Mouse (Mus musculus): ENCODE results near the gene Sdc1.
A peak's percentile ranks its signal among the peaks of the same experiment; 100 is the strongest.

Sdc1 gene

GRCm38 (mm10) chr12:8829032-8829660 is 58.0 kb downstream of the Sdc1 start:
- no peak for DNase-seq

DNA sequence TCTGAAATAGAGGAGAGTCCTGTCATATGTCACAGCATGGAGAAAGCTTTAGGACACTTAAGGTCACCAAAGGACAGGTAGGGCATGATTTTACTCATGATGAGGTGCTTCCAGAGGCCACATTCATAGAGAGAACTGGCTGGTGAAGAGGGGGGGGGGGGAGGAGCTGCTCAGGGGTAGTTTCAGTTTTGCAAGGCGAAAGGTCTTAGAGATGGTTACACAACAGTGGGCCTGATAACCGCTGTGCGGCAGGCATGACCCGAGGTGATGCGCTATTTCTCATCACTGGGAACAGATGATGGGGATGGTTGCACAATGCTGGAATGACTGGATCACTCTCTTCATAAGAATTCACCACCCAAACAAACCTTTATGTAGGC is 58.5 kb downstream of the Sdc1 start:
- no peak for DNase-seq

- no peak for DNase-seq
Measured at GRCm38 (mm10) chr12:8830967-8831635, 60.0 kb downstream of the Sdc1 start.

DNA sequence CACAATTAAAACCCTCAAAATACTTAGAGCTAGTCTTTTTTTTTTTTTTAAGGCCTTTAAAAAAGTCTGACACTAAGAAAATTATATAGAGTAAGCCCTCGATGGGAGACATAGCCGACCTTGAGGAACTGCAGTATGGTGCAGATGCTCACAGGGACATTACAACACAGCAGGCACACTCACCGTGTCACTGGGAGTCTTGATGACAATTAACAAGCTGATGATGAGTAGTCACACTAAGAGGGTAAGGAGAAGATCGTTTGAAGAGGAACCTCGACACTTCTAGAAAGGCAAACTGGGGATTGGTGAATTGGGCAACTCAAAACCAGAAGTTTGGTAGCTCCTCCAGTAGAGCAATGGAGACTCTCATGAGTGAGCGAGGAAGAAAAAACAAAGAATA is 60.6 kb downstream of the Sdc1 start:
- no peak for DNase-seq

DNA sequence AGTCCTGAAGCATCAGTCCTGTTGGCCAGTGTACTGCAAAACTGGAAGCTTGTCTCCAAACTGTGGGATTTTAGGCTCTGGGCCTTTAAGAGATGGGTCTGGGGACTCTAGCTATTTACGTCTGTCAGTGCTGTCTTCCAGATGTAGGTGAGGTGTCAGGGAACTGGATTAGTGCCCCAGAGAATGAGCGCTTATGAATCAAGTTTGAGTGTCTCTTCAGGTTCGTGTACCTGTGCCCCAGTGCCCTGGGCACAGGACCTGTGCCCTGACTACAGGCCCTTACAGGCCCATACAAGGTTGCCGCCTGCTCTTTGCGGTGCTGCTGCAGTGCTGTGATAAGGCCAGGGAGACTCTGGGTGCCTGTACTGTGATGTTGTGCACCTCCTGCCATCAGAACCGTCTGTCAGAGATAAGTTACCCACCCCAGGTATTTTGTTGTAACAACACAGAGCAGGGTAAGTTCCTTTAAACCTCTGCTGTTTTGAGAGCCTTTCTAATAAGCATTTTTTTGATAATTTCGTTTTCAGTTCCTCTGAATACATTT is 69.7 kb downstream of the Sdc1 start:
- DNase-seq: no peak

DNA sequence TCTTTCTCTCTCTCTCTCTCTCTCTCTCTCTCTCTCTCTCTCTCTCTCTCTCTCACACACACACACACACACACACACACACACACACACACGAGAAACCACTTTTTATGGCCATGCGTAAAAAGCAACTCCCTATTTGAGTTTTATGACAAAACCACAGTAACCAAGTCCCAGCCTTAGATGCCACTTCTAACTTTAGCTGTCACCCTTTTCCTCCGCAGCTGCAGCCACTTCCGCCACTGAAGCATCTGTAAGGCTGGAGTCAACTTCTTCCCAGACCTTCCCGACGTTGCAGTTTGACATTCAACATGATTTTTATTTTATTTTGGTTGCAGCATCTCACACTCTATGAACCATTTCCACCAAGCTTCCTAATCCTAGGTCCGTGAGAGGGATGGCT is 71.6 kb downstream of the Sdc1 start:
- DNase-seq: peak; percentile 62

All from thymus, postnatal 25 days (tissue).